Mouse (Mus musculus): ENCODE measurements around the gene Acly.

Acly gene

DNA sequence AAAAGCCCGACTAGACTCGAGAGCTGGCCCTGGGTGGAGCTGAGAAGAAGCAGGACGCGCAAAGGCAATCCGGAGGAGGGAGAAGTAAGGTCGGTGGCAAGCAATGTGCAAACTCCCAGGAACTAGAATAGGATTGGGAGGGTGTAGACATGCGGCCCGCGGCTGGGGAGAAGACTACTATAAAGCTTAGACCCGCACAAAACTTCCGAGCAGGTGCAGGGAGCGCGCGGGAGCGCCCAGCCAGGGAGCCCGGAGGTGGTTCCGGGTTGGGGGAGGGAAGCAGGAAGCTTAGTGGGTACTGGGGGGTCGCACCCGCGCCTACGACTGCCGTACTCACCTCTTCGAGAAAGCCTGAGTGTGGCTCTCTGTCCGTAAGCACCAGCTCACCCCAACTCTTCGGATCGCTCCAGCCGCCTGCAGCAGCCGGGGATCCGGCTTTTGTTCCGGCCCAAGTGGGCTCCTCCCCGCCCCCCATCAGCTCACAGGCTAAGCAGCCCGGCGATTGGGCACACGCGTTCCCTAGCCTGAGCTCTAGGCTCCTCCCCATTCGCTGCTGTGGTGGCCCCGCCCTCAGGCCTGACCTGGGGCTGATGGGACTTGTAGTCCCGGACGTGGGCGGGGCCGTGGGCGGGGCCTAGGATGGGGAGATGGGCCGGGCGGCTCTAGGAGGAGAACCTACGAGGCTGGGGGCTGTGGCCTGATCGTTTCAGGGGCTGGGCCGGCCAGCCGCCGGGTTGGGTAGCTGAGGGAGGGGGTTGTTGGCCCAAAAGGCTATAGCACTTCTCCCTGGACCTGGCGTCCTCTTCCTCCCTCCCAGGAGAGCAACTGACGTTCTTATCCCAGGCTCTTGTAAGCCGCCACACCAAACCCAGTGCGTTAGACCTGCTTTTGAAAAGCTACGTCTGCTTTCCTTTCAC lies at the start of gene Acly:
Gene Acly, minus strand, starts transcription at position 543 of the 917 bp plus-strand sequence.
- peak; percentile 98 for DNase-seq (ENCODE audit: low spot score)

GRCm38 (mm10) chr11:100576256-100576655 lies 48.5 kb upstream of the Acly start:
- no peak for DNase-seq (ENCODE audit: low spot score)

DNA sequence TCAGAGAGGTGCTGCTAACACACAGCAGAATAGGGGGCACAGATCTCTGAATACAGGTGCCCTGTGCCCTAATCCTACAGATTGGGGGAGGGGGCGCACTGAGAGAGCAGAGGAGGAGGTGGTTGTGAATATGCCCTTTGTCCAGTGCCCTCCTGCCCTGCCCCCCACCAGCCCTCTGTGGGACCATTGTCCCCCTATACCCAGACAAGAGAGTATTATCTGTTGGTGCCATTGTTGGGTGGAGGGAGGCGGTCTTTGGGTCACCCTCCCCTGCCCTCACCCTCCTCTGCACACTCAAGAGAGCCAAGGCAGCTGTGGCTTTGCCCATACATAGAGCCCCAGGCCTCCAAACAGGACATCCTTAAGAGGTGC lies 47.7 kb upstream of the Acly start:
- DNase-seq (ENCODE audit: low spot score): no peak

DNA sequence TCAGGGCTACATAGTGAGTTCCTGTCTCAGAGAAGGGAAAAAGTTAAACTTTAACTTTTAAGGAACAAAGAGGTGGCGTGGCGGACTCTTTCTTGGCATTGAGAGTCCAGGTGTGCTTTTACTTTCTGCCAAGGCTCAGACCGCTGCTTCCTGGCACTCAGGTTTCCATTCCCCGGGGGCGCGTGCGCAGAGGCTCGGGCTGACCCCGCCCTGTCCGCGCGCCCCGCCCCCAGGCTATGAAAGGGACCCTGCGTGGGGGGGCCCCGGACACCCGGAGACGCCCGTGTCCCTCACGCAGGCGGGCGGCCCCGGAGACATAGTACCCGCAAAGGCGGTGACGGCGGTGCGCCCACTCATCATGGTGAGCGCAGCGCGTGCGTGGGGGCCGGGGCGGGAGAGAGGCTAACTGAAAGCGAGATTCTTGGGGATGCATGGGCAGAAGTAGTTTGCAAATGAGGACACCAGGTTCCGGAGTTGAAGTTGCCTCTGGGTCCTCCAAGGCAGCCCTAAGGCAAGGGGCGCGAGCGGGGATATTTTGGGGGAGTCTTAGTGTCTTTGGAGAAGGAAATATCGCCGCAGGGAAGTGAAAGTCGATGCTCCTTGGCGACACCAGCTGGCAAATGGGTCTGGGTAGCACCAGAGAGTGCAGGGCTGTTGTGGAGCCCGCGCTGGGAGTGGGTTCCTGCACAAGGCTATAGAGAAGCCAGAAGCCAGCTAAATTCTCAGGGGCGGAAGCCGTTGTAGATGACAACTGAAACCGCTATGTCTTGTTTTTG lies 47.1 kb upstream of the Acly start, which contains the start of gene Cnp:
Gene Cnp, plus strand, starts transcription at position 197 of the 776 bp plus-strand sequence.
- DNase-seq (ENCODE audit: low spot score): peak; percentile 71

DNA sequence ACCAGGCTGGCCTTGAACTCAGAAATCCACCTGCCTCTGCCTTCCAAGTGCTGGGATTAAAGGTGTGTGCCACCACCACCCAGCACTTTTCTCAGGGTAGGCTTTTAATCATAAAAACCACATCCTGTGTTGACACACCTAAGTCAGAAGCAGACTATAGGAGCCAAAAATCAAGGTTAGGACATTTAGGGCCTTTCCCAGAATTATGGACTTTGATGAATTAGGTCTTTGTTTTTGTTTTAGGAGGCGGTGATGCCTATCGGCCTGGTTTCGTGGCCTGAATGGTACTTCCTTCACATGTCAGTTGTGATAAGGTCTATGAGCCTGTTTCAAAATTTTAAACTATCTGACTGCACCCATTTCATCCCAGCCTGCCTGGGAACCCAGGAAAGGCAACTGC lies 46.4 kb upstream of the Acly start:
- no peak for DNase-seq (ENCODE audit: low spot score)

GRCm38 (mm10) chr11:100571202-100571567 lies 43.4 kb upstream of the Acly start:
- no peak for DNase-seq (ENCODE audit: low spot score)

DNA sequence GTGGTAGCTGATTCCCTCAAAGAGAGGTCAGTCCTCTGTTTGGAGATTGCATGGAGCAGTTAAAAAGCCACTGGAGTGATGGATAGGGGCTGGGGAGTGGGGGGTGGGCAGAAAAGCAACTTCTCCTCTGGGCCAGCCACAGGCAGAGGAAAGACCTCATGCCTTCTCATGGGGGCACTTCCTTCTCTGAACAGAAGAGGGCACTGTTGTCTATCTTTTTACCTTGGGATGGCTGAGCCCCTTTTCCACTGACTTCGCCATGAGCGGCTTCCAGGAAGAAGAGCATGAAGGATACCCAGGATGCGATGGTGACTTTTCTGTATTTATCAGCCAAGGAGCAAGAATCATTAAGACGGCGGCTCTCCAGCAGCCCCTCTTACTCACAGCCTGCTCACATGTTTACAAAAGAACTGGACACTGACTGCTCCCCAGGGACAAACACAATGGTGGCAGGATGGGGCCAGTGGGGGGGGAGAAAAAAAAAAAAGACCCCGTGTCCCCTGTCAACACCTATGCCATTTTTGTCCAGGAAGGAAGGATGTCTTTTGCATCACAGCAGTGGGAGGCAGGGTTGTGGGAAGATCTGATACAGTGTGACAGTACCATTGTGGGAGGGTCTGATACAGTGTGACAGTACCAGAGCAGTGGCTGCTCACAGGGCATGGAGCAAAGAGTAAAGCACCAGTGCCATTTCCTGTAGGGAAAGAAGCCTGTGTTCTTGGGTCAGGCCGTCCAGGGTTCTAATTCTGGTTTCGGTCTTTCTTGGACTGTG lies 42.8 kb upstream of the Acly start:
- DNase-seq (ENCODE audit: low spot score): peak; percentile 63

DNA sequence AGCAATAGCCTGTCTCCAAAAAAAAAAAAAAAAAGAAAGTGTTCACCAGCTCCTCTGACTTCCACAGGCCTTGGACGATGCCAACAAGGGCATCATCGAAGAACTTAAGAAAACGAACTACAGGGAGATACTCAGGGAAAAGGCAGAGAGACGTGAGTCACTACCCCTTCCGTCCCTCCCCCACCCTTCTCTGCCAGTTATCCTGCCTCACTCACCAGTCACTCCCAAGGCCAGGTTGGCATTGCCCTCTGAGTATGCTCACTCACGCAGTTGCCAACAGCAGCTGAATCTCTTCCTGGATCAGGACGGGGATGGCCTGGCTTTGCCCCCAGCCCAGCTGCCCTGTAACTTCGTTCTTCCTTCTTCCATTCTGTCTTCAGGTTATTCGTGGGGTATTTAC lies 42.0 kb upstream of the Acly start:
- DNase-seq (ENCODE audit: low spot score): no peak

- DNase-seq (ENCODE audit: low spot score): no peak
Measured at GRCm38 (mm10) chr11:100568692-100569091, 40.9 kb upstream of the Acly start.

GRCm38 (mm10) chr11:100567815-100568245 lies 40.0 kb upstream of the Acly start:
- no peak for DNase-seq (ENCODE audit: low spot score)

DNA sequence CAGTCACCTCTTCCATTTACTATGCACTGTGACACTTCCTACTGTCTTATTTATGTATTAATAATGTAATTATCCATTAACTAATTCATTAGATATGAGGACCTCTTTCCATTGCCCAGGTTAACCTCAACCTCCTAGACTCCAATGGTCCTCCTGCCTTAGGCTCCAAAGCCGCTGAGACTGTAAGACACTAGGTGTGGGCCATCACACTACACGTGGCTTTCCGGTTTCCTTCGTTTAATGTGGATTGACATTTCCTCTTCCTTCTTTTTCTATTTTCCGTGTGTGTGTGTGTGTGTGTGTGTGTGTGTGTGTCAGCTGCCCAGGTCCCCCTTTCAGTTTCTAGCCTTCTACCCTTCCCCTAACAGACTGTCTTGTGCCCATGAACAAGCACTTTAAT lies 39.4 kb upstream of the Acly start:
- DNase-seq (ENCODE audit: low spot score): no peak

GRCm38 (mm10) chr11:100564703-100565102 lies 36.9 kb upstream of the Acly start:
- no peak for DNase-seq (ENCODE audit: low spot score)

- DNase-seq (ENCODE audit: low spot score): no peak
Measured at GRCm38 (mm10) chr11:100564297-100564696, 36.5 kb upstream of the Acly start.

GRCm38 (mm10) chr11:100561748-100562147 lies 33.9 kb upstream of the Acly start:
- DNase-seq (ENCODE audit: low spot score): no peak

GRCm38 (mm10) chr11:100559476-100559875 lies 31.7 kb upstream of the Acly start:
- DNase-seq (ENCODE audit: low spot score): no peak

- DNase-seq (ENCODE audit: low spot score): no peak
Measured at GRCm38 (mm10) chr11:100557563-100557962, 29.8 kb upstream of the Acly start.

DNA sequence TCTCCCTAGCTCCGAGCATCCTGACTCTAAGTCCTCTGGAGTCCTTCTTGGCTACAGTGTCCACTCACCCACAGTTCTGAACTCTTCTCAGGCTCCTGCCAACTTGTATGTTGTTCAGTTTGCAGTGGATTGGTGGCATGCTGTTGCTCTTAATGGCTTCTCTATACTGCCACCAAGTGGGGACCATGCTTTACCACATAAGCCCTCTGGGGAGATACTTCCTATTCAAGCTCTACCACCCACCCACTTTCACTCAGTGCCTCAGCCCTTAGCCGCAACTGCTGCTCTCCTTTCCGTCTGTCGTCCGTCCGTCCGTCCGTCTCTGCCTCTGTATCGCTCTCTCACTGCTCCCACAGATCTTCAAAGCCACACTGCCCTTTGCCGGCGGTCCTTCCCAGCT lies 27.8 kb upstream of the Acly start:
- DNase-seq (ENCODE audit: low spot score): peak; percentile 27

GRCm38 (mm10) chr11:100552842-100553241 lies 25.0 kb upstream of the Acly start:
- no peak for DNase-seq (ENCODE audit: low spot score)

GRCm38 (mm10) chr11:100550101-100550500 lies 22.3 kb upstream of the Acly start:
- DNase-seq (ENCODE audit: low spot score): no peak

GRCm38 (mm10) chr11:100549466-100549865 lies 21.7 kb upstream of the Acly start:
- no peak for DNase-seq (ENCODE audit: low spot score)

DNA sequence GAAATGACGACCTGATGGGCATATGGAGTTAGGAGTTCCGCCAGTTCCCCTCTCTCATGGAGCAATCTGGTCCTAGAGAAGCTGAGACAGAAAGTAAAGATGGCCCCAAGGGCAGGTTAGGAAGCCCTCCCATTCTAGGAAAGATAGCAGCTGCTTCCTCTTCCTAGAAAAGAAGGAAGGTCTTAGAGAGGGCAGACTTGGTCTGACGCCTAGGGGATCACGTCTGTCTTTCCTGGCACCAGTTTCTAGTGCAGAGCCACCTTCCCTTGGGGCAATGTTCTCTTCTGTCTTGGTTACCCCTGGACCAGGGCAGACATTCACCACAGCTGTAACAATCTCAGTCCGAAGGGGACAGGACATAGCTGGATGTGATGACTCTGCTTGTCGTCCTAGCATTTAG lies 20.3 kb upstream of the Acly start:
- DNase-seq (ENCODE audit: low spot score): no peak

GRCm38 (mm10) chr11:100546955-100547354 lies 19.2 kb upstream of the Acly start:
- DNase-seq (ENCODE audit: low spot score): no peak
